Mouse (Mus musculus): ENCODE results near the gene Nkiras2.
"Not testable (repeated sequence)": the region's sequence is repeated elsewhere in the genome, so short reads cannot be mapped to it uniquely, and the experiment has no call there.

The Nkiras2 gene

GRCm38 (mm10) chr11:100618761-100619484, at the start of gene Nkiras2:
Nkiras2 (plus strand) TSS chr11:100619244.
- DNase-seq (ENCODE audit: low read depth) = peak; percentile 82

- DNase-seq (ENCODE audit: low read depth) = no peak
These were observed 49.3 kb upstream of the Nkiras2 start for GRCm38 (mm10) chr11:100569789-100570188.

DNA sequence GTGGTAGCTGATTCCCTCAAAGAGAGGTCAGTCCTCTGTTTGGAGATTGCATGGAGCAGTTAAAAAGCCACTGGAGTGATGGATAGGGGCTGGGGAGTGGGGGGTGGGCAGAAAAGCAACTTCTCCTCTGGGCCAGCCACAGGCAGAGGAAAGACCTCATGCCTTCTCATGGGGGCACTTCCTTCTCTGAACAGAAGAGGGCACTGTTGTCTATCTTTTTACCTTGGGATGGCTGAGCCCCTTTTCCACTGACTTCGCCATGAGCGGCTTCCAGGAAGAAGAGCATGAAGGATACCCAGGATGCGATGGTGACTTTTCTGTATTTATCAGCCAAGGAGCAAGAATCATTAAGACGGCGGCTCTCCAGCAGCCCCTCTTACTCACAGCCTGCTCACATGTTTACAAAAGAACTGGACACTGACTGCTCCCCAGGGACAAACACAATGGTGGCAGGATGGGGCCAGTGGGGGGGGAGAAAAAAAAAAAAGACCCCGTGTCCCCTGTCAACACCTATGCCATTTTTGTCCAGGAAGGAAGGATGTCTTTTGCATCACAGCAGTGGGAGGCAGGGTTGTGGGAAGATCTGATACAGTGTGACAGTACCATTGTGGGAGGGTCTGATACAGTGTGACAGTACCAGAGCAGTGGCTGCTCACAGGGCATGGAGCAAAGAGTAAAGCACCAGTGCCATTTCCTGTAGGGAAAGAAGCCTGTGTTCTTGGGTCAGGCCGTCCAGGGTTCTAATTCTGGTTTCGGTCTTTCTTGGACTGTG, 48.4 kb upstream of the Nkiras2 start:
- peak; percentile 86 for DNase-seq (ENCODE audit: low read depth)

GRCm38 (mm10) chr11:100571202-100571567, 47.9 kb upstream of the Nkiras2 start:
- no peak for DNase-seq (ENCODE audit: low read depth)

GRCm38 (mm10) chr11:100574188-100574587, 44.9 kb upstream of the Nkiras2 start:
- peak; percentile 77 for DNase-seq (ENCODE audit: low read depth)

DNA sequence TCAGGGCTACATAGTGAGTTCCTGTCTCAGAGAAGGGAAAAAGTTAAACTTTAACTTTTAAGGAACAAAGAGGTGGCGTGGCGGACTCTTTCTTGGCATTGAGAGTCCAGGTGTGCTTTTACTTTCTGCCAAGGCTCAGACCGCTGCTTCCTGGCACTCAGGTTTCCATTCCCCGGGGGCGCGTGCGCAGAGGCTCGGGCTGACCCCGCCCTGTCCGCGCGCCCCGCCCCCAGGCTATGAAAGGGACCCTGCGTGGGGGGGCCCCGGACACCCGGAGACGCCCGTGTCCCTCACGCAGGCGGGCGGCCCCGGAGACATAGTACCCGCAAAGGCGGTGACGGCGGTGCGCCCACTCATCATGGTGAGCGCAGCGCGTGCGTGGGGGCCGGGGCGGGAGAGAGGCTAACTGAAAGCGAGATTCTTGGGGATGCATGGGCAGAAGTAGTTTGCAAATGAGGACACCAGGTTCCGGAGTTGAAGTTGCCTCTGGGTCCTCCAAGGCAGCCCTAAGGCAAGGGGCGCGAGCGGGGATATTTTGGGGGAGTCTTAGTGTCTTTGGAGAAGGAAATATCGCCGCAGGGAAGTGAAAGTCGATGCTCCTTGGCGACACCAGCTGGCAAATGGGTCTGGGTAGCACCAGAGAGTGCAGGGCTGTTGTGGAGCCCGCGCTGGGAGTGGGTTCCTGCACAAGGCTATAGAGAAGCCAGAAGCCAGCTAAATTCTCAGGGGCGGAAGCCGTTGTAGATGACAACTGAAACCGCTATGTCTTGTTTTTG, 44.1 kb upstream of the Nkiras2 start, which contains the start of gene Cnp:
TSS of gene Cnp (plus strand) at position 197 of the 776 bp plus-strand sequence.
- DNase-seq (ENCODE audit: low read depth) = peak; percentile 85

DNA sequence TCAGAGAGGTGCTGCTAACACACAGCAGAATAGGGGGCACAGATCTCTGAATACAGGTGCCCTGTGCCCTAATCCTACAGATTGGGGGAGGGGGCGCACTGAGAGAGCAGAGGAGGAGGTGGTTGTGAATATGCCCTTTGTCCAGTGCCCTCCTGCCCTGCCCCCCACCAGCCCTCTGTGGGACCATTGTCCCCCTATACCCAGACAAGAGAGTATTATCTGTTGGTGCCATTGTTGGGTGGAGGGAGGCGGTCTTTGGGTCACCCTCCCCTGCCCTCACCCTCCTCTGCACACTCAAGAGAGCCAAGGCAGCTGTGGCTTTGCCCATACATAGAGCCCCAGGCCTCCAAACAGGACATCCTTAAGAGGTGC, 43.6 kb upstream of the Nkiras2 start:
- DNase-seq (ENCODE audit: low read depth) = no peak

DNA sequence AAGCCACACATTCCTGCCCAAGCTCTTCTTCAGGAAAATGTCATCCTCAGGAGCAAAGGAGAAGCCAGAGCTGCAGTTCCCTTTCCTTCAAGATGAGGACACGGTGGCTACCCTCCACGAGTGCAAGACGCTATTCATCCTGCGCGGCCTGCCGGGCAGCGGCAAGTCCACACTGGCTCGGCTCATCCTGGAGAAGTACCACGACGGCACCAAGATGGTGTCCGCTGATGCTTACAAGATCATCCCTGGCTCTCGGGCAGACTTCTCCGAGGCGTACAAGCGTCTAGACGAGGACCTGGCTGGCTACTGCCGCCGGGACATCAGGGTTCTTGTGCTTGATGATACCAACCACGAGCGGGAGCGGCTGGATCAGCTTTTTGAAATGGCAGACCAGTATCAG, 42.8 kb upstream of the Nkiras2 start:
- no peak for DNase-seq (ENCODE audit: low read depth)

GRCm38 (mm10) chr11:100577852-100578599, 41.0 kb upstream of the Nkiras2 start:
- no peak for DNase-seq (ENCODE audit: low read depth)

DNA sequence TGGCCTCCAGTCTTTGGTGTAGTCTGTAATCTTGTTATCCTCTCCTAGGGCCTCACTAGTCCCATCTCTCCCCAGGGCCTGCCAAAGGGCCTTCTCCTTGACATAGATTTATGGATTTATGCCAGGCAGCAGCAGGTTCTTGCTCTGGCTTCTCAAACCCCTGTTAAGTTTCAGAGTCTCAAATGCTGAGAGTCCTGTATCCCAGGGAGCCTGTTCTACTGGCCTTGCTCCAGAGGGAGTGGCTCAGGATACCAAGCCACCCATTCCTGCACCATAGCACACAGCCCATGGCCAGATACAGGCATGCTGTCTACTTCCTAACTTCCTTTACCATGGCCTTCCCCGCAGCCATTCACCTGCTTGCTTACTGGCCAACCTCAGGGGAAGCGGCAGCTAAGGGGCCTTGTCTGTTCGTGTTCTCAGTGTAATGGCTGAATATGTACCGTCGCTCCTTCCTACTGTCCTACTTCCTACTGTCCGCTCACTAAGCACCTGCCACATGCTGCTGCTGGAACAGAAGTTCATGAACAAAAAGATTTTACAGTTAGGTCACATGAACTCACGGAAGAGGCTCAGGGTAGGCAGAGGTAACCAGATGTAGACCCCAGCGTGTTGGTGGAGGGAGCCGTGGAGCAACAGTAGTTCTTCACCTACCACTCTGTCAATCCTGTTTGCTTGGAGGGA, 39.8 kb upstream of the Nkiras2 start:
- no peak for DNase-seq (ENCODE audit: low read depth)

GRCm38 (mm10) chr11:100580275-100580674, 38.8 kb upstream of the Nkiras2 start:
- no peak for DNase-seq (ENCODE audit: low read depth)

DNA sequence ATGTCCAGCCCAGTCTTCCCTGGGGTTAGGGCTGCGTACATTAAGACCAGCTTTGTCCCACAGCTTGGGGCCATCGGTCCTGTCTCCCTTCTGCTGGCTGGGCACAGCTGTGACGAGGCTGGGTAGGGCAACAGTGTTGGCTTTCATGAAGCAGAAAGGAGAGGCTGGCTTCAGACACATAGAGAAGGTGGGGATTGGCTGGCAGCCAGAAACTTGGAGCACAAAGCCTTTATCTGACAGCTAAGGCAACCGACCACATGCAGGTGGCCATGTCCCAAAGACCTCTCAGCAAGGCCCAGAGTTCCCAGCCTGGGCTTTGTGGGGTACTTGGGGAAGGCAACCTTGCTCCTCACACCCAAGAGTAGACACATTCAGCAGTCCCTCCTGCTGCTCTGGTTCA, 37.3 kb upstream of the Nkiras2 start:
- DNase-seq (ENCODE audit: low read depth) = peak; percentile 50

- not testable (repeated sequence) for DNase-seq (ENCODE audit: low read depth)
These were observed 36.6 kb upstream of the Nkiras2 start for GRCm38 (mm10) chr11:100582413-100582812.

- peak; percentile 46 for DNase-seq (ENCODE audit: low read depth)
These were observed 36.2 kb upstream of the Nkiras2 start for GRCm38 (mm10) chr11:100582836-100583235.

DNA sequence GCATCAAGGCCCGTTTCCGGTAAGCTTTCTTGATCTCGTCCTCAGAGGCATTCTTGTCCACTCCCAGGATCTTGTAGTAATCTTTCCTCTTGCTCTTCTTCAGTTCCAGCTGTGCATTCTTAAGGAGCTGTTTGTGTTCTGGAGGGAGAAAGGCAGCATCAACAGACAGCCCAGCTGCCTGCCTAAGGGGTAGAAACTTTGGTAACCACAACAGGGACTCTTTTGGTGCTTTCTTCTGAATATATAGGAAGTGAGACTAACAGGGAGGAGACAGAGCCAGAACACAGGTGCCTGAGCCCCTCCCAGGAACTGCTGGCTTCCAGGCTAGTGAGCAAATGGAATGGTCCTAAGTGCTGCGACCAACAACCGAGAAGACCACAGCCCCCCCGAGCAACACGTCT, 34.5 kb upstream of the Nkiras2 start:
- DNase-seq (ENCODE audit: low read depth) = peak; percentile 65

DNA sequence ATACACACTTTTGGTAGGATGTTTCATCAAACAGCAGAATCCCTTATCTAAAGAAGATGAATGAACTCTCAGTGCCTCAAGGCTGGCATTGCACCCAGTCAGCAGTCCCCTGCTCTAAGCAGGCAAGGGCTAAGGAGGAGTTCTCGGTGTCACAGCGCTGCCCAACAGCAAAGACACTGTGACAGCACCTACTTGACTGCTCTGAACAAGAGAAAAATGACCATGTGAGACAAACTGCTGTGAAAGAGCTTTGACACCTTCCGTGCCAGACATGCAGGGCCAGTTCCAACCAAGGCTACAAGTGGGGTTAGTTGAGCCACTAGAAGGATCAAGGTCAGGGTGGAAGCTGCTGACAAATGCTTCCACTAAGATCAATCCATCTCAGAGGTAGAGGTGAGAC, 33.9 kb upstream of the Nkiras2 start:
- DNase-seq (ENCODE audit: low read depth) = no peak

DNA sequence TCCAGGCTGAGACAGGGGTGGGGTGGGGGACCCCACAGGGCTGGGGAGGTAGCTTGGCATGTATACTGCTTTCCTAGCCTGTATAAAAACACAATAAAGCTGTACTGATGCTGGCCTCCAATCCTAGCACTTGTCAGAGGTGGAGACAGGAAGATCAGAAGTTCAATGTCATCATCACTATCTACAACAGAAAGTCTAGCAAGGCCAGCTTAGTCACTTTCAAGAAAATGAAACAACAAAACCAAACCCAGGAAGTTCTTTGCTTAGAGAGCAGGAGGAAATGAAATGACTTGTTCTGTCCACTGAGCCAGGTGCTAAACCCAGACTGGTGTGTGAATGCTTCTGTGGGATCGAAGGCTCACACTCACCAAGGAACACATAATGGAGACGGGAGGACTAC, 30.6 kb upstream of the Nkiras2 start:
- DNase-seq (ENCODE audit: low read depth) = peak; percentile 70

DNA sequence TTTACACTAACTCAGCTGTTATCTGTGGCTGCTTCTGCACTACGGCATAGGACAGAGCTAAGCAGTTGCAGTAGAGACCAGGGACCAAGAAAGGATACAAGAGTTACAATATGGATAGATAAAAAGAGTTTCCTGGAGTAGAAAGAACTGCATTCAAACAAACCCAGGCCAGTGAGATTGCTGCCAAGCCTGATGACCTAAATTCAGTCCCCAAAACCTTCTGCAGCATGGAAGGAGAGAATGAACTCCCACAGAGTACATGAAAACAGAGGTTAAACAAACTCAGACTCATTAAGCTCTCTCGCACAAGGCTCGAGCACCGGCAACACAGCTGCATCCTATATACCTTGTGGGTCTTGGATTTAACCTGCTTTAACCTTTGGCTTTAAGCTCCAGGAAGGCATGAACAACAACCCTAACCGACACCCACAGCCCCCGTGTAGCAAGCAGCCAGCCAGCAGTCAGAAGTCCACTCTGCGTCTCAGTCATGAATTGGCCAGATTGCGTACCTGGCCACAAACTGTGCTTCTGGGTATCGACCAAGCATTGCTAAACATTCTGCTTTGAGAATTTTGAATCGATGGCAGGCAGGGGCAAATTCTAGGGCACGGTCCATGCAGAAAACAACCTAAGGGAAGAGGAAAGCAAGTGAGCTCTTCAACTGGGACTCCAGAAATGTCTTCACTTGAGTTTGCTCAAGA, 26.5 kb upstream of the Nkiras2 start:
- DNase-seq (ENCODE audit: low read depth) = no peak

- no peak for DNase-seq (ENCODE audit: low read depth)
These were observed 24.4 kb upstream of the Nkiras2 start for GRCm38 (mm10) chr11:100594608-100595007.

DNA sequence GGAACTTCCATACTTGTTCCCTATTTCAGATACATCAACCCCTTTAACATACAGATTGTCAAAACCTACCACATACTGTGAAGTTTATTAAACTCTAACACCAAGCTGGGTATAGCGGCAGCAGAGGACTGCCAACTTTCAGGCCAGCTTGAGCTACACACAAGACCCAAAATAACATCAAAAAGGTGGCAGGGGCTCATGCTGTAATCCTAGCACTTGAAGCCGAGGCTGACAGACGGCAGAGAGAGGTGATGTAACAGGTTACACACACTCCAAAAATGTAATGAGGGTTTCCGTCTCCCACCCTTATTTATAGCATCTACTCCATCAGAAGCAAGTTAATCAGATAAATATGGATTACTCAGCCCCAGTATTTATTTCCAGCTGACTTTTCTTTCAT, 23.5 kb upstream of the Nkiras2 start:
- no peak for DNase-seq (ENCODE audit: low read depth)

- DNase-seq (ENCODE audit: low read depth) = no peak
These were observed 21.0 kb upstream of the Nkiras2 start for GRCm38 (mm10) chr11:100598074-100598473.

Measured in naive thymus-derived CD4-positive, alpha-beta T cell, adult 2 months (primary cell).